Mouse (Mus musculus): ENCODE measurements at regions not wholly inside any gene's neighbourhood (a gene's known extent, or its start where the extent isn't known, plus 50 kb on each side); places are given as distances from the start of the nearest gene placed in this dataset.
A peak's percentile ranks its signal among the peaks of the same experiment; 100 is the strongest.

DNA sequence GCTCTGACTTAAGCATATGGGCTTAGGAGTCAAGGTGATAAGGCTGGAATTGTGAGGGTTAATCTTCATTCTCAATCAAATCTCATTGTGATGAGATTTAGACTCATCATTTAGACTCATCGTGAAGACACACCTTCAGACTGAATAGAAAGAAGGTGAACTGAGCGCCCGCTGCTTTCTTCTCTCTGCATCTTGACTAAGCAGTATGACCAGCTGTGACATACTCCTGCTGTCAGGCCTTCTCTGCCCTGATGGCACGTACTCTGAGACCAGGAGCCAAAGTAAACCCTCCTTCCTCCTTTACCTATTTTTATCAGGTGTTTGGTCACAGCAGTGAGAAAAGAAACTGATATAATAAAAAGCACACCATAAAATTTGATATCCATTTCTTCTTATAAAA, 117.5 kb upstream of the Atp1a1 start:
- no peaks in the 10 kb centered on the region for H3K36me3 ChIP-seq (ENCODE audit: control insufficient read depth, insufficient read depth, low read length)
- H3K27me3 ChIP-seq (ENCODE audit: control insufficient read depth, insufficient read depth, low read length): no peaks in the 10 kb centered on the region
- DNase-seq: no peak
- peaks cover 1% of the 10 kb centered on the region for H3K4me1 ChIP-seq (replicated peaks; ENCODE audit: control insufficient read depth, insufficient read depth, low read length)
- no peak overlapping the region for H3K27ac ChIP-seq (ENCODE audit: control insufficient read depth, insufficient read depth, low read length)
- H3K4me3 ChIP-seq (ENCODE audit: control insufficient read depth, insufficient read depth, low read length): no peak overlapping the region
- TF ChIP-seq POLR2A (IDR thresholded peaks at IDR 0.05; ENCODE audit: control insufficient read depth, extremely low read depth, insufficient read depth, low read length, poor library complexity): no peak
- TF ChIP-seq CTCF (IDR thresholded peaks at IDR 0.05; ENCODE audit: borderline replicate concordance, control insufficient read depth, extremely low read depth, insufficient read depth, low read length, poor library complexity): no peak
- WGBS: 97% methylated on average over 4 of the region's 4 CpGs

- TF ChIP-seq CTCF (IDR thresholded peaks at IDR 0.05; ENCODE audit: borderline replicate concordance, control insufficient read depth, extremely low read depth, insufficient read depth, low read length, poor library complexity) (no peak), POLR2A (IDR thresholded peaks at IDR 0.05; ENCODE audit: control insufficient read depth, extremely low read depth, insufficient read depth, low read length, poor library complexity) (no peak)
- no peak overlapping the region for H3K4me3 ChIP-seq (ENCODE audit: control insufficient read depth, insufficient read depth, low read length)
- H3K27ac ChIP-seq (ENCODE audit: control insufficient read depth, insufficient read depth, low read length): no peak overlapping the region; the same call in 1 of the 2 replicates
Observed at GRCm38 (mm10) chr3:101715416-101715815, 110.9 kb upstream of the Atp1a1 start.

GRCm38 (mm10) chr3:101714810-101715209, 110.3 kb upstream of the Atp1a1 start:
- H3K36me3 ChIP-seq (ENCODE audit: control insufficient read depth, insufficient read depth, low read length): no peaks in the 10 kb centered on the region
- peak overlapping the region; percentile 22; the same call in 1 of the 2 replicates for H3K27ac ChIP-seq (ENCODE audit: control insufficient read depth, insufficient read depth, low read length)
- DNase-seq: no peak
- WGBS: 55% methylated on average over 5 of the region's 5 CpGs
- H3K4me1 ChIP-seq (replicated peaks; ENCODE audit: control insufficient read depth, insufficient read depth, low read length): peaks cover 57% of the 10 kb centered on the region
- H3K4me3 ChIP-seq (ENCODE audit: control insufficient read depth, insufficient read depth, low read length): no peak overlapping the region
- no peaks in the 10 kb centered on the region for H3K27me3 ChIP-seq (ENCODE audit: control insufficient read depth, insufficient read depth, low read length)
- TF ChIP-seq CTCF (IDR thresholded peaks at IDR 0.05; ENCODE audit: borderline replicate concordance, control insufficient read depth, extremely low read depth, insufficient read depth, low read length, poor library complexity) (no peak), POLR2A (IDR thresholded peaks at IDR 0.05; ENCODE audit: control insufficient read depth, extremely low read depth, insufficient read depth, low read length, poor library complexity) (no peak)

More at GRCm38 (mm10) chr3:101715416-101715815, 110.9 kb upstream of the Atp1a1 start:
- Histone ChIP-seq H3K36me3 (ENCODE audit: control insufficient read depth, insufficient read depth, low read length) (no peaks in the 10 kb centered on the region), H3K4me1 (replicated peaks; ENCODE audit: control insufficient read depth, insufficient read depth, low read length) (peaks cover 57% of the 10 kb centered on the region), H3K27me3 (ENCODE audit: control insufficient read depth, insufficient read depth, low read length) (no peaks in the 10 kb centered on the region)
- no peak for DNase-seq

DNA sequence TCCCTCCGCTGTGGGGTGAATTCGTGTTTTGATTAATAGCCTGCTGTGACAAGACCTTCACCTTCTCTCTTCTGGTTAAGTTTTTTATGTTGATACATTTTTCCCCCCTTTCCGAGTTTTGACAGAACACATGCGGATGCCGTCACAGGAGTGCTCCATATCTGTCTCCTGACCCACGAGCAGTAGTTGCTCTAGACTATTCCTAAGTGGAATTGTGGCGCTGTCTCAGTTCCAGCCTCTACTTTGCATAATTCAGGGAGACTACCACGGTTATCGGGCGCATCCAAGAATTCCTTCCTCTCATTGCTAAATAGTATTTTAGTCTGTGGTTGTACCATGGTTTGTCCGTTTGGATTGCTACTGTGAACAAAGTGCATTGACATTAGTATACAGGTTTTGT, 109.2 kb upstream of the Atp1a1 start:
- WGBS: 93% methylated on average over 11 of the region's 11 CpGs
- no peak overlapping the region for H3K27ac ChIP-seq (ENCODE audit: control insufficient read depth, insufficient read depth, low read length)
- H3K36me3 ChIP-seq (ENCODE audit: control insufficient read depth, insufficient read depth, low read length): no peaks in the 10 kb centered on the region
- no peak for DNase-seq
- no peaks in the 10 kb centered on the region for H3K27me3 ChIP-seq (ENCODE audit: control insufficient read depth, insufficient read depth, low read length)
- H3K4me1 ChIP-seq (replicated peaks; ENCODE audit: control insufficient read depth, insufficient read depth, low read length): peaks cover 57% of the 10 kb centered on the region
- no peak for TF ChIP-seq CTCF (IDR thresholded peaks at IDR 0.05; ENCODE audit: borderline replicate concordance, control insufficient read depth, extremely low read depth, insufficient read depth, low read length, poor library complexity)
- no peak for TF ChIP-seq POLR2A (IDR thresholded peaks at IDR 0.05; ENCODE audit: control insufficient read depth, extremely low read depth, insufficient read depth, low read length, poor library complexity)
- H3K4me3 ChIP-seq (ENCODE audit: control insufficient read depth, insufficient read depth, low read length): no peak overlapping the region

DNA sequence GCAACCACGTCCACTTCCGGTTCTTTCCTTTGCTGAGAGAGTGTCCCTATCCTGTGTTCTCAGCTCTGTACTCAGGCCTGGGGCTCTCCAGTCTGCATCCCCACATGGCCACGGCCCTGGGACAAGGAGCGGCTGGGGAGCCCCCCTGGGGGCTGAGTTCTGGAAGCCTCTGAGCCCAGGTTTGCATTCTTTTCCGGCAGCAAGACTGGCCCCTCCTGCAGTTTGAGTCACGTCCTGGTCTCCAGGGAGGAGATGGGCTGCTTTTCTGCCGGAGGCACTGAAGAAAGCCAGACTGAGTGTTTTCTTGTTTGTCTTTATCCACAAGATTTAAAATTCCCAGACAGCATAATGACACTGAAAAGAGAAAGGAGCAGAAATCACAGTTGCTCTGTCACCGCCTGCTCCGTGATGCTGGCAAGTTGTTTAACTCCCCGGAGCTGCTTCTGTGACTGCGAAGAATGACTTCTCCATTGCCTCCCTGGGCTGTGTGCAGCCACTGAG, 108.7 kb upstream of the Atp1a1 start:
- TF ChIP-seq POLR2A (IDR thresholded peaks at IDR 0.05; ENCODE audit: control insufficient read depth, extremely low read depth, insufficient read depth, low read length, poor library complexity) (no peak), CTCF (IDR thresholded peaks at IDR 0.05; ENCODE audit: borderline replicate concordance, control insufficient read depth, extremely low read depth, insufficient read depth, low read length, poor library complexity) (no peak)
- Histone ChIP-seq H3K4me1 (replicated peaks; ENCODE audit: control insufficient read depth, insufficient read depth, low read length) (peaks cover 57% of the 10 kb centered on the region), H3K36me3 (ENCODE audit: control insufficient read depth, insufficient read depth, low read length) (no peaks in the 10 kb centered on the region), H3K27ac (ENCODE audit: control insufficient read depth, insufficient read depth, low read length) (no peak overlapping the region), H3K4me3 (ENCODE audit: control insufficient read depth, insufficient read depth, low read length) (no peak overlapping the region), H3K27me3 (ENCODE audit: control insufficient read depth, insufficient read depth, low read length) (no peaks in the 10 kb centered on the region)
- DNase-seq: no peak
- 82% methylated on average over 11 of the region's 11 CpGs for WGBS

DNA sequence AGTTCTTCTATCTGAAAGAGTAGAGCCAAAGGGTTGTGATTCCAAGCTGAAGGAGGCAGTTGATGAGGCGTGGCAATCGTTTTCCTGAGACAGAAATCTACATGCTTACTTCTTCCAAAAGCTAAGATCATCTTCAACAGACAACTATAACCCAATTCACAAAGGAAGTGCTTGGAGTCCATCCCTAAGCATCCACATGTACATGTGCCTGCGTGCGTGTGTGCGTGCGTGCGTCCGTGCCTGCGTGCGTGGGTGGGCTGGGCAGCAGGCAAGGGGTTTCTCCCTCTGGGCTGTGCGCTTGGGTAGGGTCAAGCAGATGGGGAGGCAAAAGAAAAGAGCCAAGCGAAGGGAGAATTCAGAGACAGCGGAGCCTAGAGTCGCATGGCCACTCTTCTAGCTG, 108.2 kb upstream of the Atp1a1 start:
- DNase-seq: no peak
- Histone ChIP-seq H3K36me3 (ENCODE audit: control insufficient read depth, insufficient read depth, low read length) (no peaks in the 10 kb centered on the region), H3K4me3 (ENCODE audit: control insufficient read depth, insufficient read depth, low read length) (no peak overlapping the region), H3K27ac (ENCODE audit: control insufficient read depth, insufficient read depth, low read length) (no peak overlapping the region), H3K27me3 (ENCODE audit: control insufficient read depth, insufficient read depth, low read length) (no peaks in the 10 kb centered on the region), H3K4me1 (replicated peaks; ENCODE audit: control insufficient read depth, insufficient read depth, low read length) (peaks cover 57% of the 10 kb centered on the region)
- no peak for TF ChIP-seq POLR2A (IDR thresholded peaks at IDR 0.05; ENCODE audit: control insufficient read depth, extremely low read depth, insufficient read depth, low read length, poor library complexity)
- no peak for TF ChIP-seq CTCF (IDR thresholded peaks at IDR 0.05; ENCODE audit: borderline replicate concordance, control insufficient read depth, extremely low read depth, insufficient read depth, low read length, poor library complexity)
- WGBS: 90% methylated on average over 14 of the region's 14 CpGs

All from thymus, adult 2 months (tissue).